Mouse (Mus musculus) lung, postnatal 0 days (tissue): ENCODE measurements around the gene Atrip.

Experiments
- CTCF ChIP-seq: IDR thresholded peaks from 2 replicates; pipeline ENCODE4 v1.5.1; 2016; ENCODE audit warnings: antibody characterized with exemption, mild to moderate bottlenecking
- EP300 ChIP-seq: IDR thresholded peaks from 2 replicates; pipeline ENCODE4 v1.6.1; 2016; ENCODE audit warnings: antibody characterized with exemption, mild to moderate bottlenecking, control low read depth

GRCm38 (mm10) chr9:109095137-109095982 is 21.4 kb upstream of the Atrip start, which contains the start of gene Plxnb1:
- TF ChIP-seq CTCF = no peak
- TF ChIP-seq EP300 = no peak
